Mouse (Mus musculus): ENCODE measurements around the gene Nsmf.

The Nsmf gene

DNA sequence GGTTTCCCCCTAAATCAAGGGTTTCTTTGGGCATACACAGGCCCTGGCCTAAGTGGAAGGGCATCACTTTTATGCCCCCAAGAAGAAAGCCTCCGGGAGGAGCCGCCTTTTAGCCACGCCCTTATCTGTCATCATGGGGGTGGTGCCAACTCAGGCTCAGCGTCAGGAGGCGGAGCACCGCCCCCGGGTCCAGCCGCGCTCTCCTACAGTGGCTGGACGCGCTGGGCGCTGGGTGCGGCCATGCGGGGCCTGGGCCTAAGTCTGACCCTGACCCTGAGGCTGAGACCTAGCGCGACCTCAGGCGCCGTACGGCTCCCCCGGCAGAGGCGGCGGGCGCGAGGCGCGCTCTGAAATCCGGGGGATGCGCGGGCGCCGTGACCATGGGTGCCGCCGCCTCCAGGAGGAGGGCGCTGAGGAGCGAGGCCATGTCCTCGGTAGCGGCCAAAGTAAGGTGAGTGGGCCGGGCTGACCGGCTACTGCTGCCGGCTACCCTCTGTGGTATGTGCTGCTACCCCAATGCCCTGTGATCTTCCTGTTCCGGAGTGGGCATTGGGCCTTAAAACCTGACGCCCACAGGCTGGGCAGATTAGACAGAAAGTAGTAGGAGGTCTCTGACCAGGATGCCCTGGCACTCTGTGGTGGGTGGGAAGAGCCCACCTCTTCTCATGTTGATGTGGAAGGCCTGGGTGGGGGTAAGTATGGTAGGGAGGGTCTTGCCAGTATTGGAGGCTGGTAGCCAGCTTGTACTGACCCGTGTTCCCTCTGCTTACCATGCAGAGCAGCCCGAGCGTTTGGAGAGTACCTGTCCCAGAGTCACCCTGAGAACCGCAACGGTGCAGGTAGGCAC, at the start of gene Nsmf:
Gene Nsmf, plus strand, starts transcription at position 135 of the 847 bp plus-strand sequence.
- peak; percentile 76 for DNase-seq (ENCODE audit: low read depth)

DNA sequence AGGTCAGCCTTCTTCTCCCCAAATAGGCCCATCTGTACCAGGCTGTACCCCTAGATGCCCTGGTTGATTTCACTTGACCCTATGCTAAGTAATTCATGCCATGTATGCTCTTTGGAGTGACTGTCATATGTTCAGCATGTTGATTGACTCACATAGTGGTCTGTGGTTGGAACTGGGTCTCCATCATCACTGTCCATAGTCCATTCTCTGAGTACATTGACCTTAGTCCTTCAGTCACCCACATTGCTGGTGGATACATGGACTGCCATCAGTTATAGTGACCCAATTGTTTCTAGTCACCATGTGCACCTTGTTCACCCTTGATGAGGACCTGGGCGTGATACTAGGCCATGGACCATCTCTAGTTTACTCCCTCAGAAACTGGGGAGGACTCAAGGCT, 47.4 kb upstream of the Nsmf start:
- no peak for DNase-seq (ENCODE audit: low read depth)

DNA sequence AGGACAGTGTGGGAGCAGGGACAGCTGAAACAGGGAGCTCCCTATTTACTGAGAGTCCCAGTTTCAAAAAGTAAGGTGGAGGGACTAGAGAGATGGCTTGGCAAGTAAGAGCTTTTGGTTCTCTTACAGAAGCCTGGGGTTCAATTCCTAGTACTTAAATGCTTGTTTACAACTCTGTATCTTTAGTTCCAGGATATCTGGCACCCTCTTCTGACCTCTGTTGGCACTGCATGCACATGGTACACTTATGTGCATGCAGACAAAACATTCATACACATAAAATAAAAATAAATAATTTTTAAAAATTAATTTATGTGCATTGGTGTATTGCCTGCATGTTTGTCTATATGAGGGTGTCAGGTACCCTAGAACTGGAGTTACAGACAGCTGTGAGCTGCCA, 45.9 kb upstream of the Nsmf start:
- peak; percentile 27 for DNase-seq (ENCODE audit: low read depth)

DNA sequence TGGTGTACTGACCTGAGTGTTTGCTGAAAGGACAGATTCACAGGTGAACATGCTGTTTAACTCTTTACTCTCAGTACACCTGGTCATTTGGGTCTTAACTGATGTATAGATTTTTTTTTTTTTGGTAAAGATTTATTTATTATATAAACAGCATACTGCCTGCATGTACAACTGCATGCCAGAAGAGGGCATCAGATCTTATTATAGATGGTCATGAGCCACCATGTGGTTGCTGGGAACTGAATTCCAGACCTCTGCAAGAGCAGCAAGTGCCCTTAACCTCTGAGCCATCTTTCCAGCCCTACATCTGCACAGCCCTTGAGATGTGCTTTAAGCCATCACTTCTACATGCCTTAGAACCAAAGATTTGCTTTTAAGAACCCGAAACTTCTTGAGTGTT, 31.5 kb upstream of the Nsmf start:
- no peak for DNase-seq (ENCODE audit: low read depth)

DNA sequence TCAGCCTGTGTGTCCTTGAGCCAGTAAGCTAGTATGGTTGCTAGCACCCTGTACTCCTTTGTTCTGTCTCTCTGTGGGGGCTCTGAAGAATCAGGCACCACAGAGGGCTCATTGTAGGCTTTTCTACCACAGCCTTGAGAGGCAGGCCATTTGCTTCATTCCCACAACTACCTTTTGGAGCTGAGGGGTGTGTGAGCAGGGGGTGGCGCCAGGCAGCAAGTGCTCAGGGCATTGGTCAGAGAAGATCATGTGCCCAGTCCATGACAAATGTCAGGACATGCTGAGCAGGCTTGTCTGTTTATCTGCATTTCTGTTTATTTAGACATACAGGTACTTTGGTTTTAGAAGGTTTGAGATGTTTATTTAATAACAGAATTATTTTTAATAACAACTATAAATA, 29.0 kb upstream of the Nsmf start:
- DNase-seq (ENCODE audit: low read depth): no peak

DNA sequence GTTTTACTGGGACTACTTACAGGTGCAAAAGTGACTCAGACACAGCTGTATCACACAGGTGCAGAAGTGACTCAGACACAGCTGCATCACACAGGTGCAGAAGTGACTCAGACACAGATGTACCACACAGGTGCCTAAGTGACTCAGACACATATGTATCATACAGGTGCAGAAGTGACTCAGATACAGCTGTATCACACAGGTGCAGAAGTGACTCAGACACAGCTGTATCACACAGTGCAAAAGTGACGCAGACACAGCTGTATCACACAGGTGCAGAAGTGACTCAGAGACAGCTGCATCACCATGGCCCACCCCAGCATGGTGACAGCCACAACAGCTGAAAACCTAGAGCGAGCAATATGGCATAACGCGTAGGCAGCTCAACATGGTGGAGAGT, 19.2 kb upstream of the Nsmf start:
- no peak for DNase-seq (ENCODE audit: low read depth)

DNA sequence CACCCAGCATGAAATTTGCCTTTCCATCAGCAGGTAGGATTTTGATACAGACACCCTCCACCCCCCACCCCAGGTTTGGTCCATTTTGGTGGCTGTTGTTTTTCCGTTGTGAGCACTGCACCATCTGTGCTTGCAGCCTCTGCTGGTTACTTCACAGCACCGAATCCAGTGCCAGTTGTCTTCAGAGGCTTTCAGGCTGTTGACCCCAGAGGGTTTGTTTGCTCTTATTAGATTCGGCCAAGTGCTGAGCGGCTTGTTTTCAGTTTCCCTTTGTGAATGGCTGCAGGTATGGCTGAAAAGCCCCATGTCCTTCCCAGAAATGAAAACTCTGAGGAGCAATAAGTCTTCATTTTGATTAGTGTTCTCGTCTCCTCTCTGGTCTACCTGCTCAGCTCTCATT, 14.1 kb upstream of the Nsmf start:
- no peak for DNase-seq (ENCODE audit: low read depth)

DNA sequence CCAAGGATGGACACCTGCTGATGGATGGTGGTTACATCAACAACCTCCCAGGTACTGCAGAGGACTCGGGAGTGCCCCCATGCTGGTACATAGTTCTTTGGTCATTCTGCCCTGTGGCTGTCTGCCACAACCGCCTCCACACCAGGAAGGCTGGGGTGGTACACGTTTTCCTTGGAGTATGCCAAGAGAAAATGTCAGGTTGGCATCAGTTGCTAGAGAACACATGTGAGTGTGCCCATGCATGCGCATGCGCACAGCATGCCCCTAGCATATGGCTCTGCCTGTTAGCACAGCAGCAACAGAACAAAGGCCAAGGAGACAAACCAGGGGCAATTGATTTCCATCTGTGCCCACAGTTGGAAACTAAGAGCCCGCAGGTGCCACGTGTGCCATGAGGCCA, 3.2 kb upstream of the Nsmf start:
- no peak for DNase-seq (ENCODE audit: low read depth)

DNA sequence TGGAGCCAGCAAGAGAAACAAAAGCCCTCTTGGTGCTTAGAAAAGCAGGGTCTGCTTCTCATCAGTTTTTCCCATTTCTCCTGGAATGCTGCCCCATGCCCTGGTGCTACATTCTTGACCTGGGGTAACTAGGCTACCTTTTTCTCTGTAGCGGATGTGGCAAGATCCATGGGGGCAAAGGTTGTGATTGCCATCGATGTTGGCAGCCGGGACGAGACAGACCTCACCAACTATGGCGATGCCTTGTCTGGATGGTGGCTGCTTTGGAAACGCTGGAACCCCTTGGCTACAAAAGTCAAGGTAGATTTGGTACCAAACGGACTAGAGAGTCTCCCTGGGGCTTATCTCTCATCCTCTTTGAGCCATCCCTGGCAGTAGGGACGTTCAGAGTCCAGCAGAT, 2.7 kb upstream of the Nsmf start:
- no peak for DNase-seq (ENCODE audit: low read depth)

DNA sequence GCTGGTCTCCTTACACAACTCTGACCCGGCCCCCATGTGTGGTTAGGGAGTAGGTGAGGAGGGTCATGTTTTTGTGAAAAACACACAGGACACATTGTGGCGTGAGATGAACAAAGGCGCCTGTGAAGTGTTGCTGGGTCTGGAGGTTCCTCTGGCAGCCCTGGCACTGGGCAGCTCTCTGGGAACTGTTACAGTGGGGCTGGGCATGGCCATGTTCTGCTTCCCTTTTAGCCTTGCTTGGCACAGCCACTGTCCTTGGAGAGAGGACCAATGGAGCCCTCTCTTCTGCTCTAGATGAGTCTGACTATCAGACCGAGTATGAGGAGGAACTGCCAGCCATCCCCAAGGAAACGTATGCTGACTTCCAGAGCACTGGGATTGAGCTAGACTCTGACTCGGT, 1.1 kb upstream of the Nsmf start:
- no peak for DNase-seq (ENCODE audit: low read depth)

DNA sequence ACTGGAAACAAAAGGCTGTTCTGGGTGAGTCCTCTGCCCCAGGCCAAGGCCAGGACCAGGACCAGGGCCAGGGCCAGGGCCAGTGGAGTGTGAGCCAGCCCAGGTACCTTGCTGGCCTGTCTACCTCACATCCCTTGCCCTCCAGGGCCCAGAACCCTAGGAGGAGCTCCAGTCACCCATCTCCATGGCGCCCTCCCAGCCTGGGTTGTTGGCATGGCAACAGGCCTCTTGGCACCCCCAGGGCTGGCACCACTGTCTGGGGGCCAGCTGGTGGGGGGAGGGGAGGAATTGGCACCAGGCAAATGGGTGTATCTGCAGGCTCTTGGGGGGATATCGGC, 882 bp downstream of the Nsmf start:
- DNase-seq (ENCODE audit: low read depth): no peak

DNA sequence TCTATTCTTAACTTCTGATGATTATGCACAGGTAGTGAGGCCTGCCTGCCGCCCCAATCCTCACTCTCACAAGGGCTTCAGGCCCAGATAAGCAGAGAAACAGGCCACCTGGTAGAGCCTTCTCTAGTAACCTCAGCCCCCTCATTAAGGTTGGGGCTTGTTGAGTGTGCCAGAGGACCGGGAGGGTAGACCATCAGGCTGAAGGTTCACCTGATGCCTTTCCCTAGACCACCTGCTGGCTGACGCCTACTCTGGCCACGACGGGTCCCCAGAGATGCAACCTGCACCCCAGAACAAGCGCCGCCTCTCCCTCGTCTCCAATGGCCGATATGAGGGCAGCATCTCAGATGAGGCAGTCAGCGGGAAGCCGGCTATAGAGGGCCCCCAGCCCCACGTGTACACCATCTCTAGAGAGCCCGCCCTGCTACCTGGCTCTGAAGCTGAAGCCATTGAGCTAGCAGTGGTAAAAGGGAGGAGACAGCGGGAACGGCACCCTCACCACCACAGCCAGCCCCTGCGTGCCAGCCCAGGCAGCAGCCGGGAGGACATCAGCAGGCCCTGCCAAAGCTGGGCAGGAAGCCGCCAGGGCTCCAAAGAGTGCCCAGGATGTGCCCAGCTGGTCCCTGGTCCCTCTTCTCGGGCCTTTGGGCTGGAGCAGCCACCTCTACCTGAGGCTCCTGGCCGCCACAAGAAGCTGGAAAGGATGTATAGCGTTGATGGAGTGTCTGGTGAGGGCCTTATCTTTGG, 1.4 kb downstream of the Nsmf start:
- no peak for DNase-seq (ENCODE audit: low read depth)

DNA sequence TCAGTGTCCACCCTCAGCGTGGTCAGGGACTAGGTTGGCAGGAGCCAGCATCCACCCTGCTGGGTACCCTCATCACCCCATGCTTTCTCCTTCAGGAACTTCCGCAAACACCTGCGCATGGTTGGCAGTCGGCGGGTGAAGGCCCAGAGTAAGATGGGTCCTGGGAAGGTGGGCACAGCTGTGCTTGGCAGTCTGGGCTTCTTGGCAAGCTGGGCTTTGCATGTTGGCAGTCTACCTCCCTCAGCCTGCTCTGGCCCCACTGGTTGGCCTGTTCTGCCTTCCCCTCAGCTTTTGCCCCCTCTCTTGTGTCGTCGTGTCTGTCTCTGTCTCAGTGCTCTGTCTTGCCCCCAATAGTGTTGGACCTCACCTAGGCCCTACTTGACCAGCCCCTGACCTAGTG, 4.8 kb downstream of the Nsmf start:
- no peak for DNase-seq (ENCODE audit: low read depth)

DNA sequence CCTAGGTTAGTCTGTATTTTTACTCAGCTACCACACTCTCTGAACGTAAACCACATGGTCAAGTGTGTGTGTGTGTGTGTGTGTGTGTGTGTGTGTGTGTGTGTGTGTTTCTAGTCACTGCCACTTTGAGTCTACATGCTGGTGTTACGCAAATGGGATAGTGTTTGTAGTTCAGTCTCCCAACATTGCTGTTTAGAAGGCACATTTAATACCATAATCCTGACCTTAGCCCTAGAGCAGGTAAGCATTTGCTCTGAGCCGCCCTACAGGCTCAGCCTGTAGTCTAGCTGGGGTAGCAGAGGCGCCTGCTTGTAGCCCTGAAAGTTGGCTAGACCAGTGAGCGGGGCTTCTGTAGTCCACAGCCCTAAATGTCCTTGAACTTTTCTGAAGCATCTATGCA, 9.4 kb downstream of the Nsmf start:
- DNase-seq (ENCODE audit: low read depth): no peak

DNA sequence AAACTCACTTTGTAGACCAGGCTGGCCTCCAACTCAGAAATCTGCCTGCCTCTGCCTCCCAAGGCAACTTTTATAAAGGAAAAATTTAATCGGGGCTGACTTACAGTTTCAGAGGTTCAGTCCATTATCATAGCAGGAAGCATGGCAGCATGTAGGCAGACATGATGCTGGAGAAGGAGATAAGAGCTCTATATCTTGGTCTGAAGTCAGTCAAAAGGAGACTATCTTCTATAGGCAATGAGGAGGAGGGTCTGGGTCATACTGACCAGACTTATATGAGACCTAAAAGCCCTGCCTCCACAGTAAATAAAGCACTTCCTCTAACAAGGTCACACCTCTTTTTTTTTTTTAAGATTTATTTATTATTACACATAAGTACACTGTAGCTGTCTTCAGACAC, 10.1 kb downstream of the Nsmf start:
- no peak for DNase-seq (ENCODE audit: low read depth)

DNA sequence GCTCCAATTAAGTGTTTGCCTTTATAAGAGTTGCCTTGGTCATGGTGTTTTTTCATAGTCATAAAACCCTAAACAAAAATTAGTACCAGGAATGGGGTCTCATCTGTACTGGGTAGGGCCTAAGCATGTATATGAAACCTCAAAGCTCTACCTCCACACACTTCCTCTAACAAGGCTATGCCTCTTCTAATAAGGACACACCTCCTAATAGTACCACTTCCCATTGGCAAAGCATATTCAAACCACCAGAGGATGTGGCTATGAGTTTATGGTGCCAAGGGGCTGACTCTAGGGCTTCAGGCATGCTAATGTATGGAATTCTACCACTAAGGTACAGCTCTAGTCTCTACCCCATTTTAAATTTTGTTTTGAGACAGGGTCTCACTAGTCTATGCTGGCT, 11.4 kb downstream of the Nsmf start:
- DNase-seq (ENCODE audit: low read depth): no peak

DNA sequence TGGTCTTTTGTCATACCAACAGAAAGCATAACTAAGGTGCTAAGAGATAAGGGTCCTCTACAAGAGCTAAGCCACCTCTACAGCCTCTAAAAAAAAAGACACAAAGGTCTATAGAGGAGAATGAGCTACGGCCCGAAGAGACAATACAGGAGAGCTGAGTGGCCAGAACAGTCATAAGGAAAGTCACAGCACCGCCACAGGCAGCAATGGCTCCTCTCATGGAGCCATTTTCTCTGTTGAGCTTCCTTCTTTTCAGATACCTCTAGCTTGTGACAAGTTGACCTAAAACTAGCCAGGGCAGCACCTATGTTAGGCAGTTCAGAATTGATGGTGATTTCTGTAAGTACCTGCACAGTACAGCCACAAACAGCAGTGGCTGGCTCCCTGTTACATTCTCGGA, 12.4 kb downstream of the Nsmf start:
- no peak for DNase-seq (ENCODE audit: low read depth)

DNA sequence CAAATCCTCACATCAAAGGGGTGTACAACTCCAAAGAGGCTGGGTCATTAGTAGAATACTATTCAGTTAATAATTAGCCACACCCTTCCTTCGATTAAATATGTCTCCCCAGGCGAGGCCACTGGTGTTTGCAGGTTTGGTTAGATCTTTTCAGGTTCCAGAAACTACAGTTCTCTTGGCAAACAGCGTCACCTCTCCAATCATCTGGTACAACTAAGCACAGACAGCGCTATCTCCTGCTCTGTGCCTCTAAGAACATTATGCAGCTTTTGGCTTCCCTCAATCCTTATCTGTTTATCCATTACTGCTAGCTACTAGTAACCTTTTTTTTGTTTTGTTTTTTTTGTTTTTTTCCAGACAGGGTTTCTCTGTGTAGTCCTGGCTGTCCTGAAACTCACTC, 15.4 kb downstream of the Nsmf start:
- no peak for DNase-seq (ENCODE audit: low read depth)

DNA sequence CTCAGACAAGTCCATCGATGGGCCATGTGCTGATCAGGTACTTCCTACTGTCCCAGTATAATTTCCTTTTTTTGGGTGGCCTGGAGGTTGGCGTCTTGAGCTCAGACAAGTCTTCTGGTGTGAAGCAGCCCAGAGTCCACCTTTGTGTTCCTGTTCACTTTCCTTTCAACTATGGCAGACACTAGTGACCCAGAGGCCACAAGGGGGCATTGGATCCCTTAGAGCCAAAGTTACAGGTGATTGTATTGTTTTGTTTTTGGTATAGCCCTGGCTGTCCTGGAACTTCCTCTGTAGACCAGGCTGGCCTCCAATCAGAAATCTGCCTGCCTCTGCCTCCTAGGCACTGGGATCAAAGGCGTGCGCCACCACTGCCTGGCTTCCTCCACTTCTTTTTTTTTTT, 18.2 kb downstream of the Nsmf start:
- no peak for DNase-seq (ENCODE audit: low read depth)

DNA sequence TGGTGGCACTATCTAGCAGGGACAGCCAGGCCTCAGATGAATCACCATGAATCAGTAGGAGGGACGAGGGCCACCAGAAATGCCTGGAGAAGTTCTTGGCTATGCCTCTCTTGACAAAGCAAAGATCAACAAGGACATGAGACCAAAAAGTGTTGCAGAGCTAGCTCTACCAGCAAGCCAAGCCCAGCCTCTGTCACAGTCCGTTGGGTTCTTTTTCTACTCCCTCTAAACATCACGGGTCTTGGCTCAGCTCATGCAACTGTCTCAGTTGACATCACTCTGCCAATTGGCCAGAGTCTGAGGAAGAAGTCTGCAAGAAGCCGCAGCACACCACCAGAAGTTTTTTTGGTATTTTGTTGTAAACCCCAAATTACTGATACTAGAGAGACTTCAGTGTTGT, 21.4 kb downstream of the Nsmf start:
- DNase-seq (ENCODE audit: low read depth): no peak

DNA sequence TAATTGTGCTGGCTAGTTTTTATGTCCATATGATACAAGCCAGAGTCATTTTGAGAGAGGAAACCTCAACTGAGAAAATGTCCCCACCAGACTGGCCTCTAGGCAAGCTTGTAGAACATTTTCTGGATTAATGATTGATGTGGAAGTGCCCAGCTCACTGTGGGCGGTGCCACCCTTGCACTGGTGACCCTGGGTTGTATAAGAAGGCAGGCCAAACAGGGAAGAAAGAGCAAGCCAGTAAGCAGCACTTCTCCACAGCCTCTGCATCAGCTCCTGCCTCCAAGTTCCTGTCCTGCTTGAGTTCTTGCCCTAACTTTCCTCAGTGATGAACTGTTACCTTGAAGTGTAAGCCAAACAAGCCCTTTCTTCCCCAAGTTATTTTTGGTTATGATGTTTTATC, 24.8 kb downstream of the Nsmf start:
- no peak for DNase-seq (ENCODE audit: low read depth)

DNA sequence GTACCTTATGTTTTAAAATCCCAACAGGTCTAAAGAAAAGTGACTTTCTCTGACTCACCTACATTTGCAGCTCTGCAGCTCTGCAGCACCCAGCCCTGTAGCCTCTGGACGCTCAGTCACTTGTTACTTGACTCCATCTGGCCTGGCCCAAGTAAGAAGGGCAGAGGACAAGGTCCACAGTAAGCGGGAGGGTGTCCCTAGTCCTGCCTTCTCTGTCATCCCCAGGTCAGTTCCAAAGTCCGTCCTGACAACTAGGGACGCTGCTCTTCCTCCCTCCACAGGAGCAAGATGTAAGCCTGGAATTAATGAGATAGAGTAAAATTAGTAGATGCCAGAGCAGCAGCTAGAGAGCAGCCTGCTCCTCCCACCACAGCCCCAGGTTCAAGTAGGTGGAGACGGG, 25.9 kb downstream of the Nsmf start, which contains the start of gene Entpd8:
Gene Entpd8, plus strand, starts transcription at position 229 of the 400 bp plus-strand sequence.
- DNase-seq (ENCODE audit: low read depth): no peak

DNA sequence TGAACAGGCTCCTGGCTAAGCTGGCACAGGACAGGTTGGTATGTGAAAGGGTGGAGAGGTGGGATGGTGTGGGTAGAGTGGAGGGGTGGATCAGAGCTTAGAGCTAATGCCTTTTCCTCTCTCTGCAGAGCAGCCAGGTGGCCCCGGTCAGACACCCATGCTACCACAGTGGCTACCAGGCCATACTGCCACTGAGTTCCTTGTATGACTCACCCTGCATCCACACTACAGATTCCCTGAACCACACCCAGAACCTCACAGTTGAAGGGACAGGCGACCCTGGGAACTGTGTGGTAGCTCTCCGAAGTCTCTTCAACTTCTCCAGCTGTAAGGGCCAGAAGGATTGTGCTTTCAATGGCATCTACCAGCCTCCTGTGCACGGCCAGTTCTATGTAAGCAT, 29.5 kb downstream of the Nsmf start:
- DNase-seq (ENCODE audit: low read depth): no peak

DNA sequence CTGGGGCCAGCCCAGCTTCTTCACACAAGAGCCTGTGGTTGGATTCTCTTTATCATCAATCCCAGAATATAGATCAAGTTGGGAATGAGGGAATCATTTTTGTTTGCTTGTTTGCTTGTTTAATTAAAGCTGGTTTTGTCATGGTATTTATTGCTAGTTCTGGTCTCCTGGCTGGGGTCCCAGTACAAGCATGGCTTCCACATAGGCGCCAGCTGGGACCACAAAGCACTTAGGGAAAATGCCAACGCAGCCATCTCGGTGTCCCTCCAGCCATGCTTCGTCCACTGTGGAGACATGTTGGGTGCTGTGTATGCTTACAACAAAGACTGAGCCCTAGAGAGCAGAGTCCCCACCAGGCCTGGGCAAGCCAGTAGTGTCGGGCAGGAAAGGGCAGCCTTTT, 31.4 kb downstream of the Nsmf start:
- no peak for DNase-seq (ENCODE audit: low read depth)

Data from naive thymus-derived CD4-positive, alpha-beta T cell, adult 2 months (primary cell).